Mouse (Mus musculus) erythroid progenitor cell, adult 5-6 weeks (primary cell): ENCODE results near the gene 1700028P14Rik. TPM values are rescaled to one million over a fixed set of nuclear protein-coding genes. Genes with fewer than 3 reads are reported as not detected.

Experiments
- ATAC-seq: replicated peaks from 2 replicates; pipeline ENCODE4 v1.8.0; 2016; ENCODE audit warnings: moderate number of reproducible peaks, mild to moderate bottlenecking, moderate TSS enrichment, inconsistent platforms; ENCODE audit not compliant: poor library complexity, low FRiP score, severe bottlenecking
- total RNA-seq, 2 experiments: library from RNA; stranded (forward) in 1 of 2; stranded (reverse) in 1 of 2; fragments of 150-400 nt in 1 of 2; fragments of 186-747, 209-891 nt in 1 of 2; gene quantifications; 2 replicates each; pipeline versions ENCODE4 v1.2.3 to v1.2.4; 2015 to 2017; ENCODE audit warnings: low replicate concordance in 2 of 2

Gene 1700028P14Rik
- total RNA-seq (2015; ENCODE audit: low replicate concordance): not detected in 2 replicates
- total RNA-seq (2017; ENCODE audit: low replicate concordance): not detected in 2 replicates

DNA sequence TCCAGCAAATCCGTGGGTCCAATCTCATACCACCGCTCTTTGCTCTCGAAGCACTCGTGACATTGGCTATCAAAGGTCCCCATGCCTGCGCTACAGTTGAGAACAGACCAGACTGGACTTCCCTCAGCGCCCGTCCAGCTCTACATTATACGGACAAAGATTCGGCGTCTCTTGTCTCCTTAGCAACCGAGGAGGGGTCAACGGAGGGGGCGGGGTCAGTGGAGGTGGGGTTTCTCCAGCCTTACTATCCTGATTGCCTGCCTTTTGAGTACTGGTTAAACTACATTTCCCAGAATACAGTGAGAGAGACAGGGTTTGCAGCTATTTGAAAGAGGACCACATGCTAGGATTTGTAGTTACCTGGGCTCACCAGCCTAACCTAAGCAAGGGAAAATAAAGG is at the start of gene 1700028P14Rik:
Gene 1700028P14Rik, minus strand, starts transcription at position 169 of the 400 bp plus-strand sequence.
- ATAC-seq: no peak

DNA sequence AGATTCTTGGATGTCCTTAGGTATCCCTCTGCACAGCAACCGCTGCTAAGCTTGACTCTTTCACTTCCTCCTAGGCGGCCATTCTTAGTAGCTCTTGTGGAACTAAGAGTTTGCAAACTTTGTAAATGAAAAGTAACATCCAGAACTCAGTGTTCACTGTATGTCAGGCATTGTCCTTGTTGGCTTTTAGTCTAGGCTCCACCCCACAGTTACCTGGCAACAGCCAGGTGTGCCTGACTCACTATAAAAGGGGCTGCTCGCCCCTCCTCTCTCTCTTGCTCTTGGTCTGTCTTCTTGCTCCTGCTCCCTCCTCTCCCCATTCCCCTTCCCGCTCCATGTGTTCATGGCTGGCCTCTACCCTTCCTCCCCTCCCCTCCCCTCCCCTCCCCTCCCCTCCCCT is 46.5 kb upstream of the 1700028P14Rik start:
- no peak for ATAC-seq

- ATAC-seq: no peak
Observed at GRCm38 (mm10) chr19:23698366-23698765, 45.8 kb upstream of the 1700028P14Rik start.

- no peak for ATAC-seq
Observed at GRCm38 (mm10) chr19:23697861-23698260, 45.2 kb upstream of the 1700028P14Rik start.

DNA sequence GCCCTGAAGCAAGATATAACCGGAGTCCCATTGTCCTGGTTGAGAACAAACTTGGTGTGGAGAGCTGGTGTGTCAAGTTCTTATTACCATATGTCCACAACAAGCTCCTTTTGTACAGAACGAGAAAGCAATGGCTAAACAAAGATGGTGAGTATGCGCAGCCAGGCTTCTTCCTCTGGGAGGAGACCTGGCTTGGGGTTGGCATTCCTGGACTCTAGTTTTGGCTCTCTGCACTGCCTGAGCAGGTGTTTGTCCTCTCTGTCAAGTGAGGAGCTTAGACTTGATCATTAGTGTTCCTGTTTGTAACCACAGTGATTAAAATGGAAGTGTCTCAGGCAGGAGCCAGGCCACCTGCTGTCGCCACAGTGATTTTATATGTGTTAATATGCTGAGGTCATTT is 41.7 kb upstream of the 1700028P14Rik start:
- no peak for ATAC-seq

DNA sequence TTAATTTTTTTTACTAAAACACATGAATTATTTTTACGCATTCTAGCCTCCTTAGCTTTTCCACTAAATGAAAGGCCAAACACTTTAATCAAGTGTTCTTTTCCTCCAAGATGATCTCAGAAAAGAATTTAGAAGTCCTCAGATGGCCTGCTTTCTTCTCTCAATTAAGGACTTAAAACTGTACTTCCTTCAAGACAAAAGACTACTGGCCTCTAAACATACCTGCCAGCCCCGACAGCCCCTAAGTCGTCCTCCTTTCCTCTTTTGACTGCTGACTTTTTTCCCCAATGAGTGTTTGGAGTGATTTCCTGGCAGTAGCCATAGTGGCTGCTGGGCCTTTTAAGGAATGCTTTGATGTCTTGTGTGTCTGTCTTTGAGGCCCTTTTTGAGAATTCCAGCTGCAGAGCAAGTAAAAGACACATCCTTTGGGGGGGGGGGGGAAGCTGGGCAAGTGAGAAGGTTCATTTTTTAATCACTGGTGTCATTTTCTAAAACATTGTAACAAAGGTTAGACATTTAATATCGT is 35.9 kb upstream of the 1700028P14Rik start:
- no peak for ATAC-seq

DNA sequence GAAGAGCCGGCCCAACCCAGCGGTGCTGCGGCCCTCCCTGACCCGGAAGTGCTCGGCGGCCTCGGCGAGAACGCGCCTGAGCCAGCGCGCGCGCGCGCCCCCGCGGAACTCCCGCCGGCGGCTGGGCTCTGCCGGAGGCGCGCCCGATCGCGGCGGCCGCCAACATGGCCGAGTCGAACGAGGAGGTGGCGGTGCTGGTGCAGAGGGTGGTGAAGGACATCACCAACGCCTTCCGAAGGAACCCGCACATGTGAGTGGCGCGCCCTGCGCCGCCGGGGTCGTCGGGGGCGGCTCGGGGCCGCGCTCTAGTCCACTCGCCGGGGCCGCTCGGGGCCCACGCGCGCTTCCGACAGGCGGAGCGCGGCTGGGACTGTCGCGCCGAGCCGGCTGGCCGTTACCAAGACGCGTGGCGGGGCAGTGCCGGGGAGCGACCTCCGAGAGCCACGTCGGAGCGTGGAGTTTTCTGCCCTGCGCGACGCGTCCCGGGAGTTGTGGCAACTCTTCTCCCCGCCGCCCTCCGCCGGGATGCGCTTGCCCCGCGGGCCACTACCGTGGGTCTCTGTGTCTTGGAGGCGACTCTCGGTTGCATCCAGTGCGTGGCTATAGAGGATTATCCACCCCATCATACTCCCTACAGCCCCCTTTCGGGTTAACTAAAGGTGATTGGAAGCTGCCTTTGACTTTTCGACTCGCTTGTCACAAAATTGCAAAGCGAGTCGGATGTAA is 34.8 kb upstream of the 1700028P14Rik start, which contains the start of gene Ptar1:
Gene Ptar1, plus strand, starts transcription at position 134 of the 726 bp plus-strand sequence.
- peak; percentile 77 for ATAC-seq

DNA sequence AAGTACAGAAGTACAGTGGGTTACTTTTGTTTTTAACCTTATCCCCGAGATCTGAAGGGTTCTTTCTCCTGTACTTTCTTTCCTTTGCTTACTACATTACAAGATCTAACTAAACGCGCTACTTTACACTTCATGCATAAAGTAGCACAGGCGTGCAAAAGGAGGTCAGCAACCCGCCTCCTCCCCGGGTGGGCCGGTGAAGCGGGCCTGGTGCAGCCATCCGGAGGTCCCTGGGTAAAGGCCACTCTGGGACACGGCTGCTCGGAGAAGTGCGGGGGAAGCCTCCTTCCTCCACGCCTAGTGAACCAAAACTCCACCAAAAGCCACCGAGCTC is 34.3 kb upstream of the 1700028P14Rik start:
- peak; percentile 93 for ATAC-seq

- ATAC-seq: peak; percentile 72; the same call in 1 of the 2 replicates
Observed at GRCm38 (mm10) chr19:23675656-23676055, 23.0 kb upstream of the 1700028P14Rik start.

DNA sequence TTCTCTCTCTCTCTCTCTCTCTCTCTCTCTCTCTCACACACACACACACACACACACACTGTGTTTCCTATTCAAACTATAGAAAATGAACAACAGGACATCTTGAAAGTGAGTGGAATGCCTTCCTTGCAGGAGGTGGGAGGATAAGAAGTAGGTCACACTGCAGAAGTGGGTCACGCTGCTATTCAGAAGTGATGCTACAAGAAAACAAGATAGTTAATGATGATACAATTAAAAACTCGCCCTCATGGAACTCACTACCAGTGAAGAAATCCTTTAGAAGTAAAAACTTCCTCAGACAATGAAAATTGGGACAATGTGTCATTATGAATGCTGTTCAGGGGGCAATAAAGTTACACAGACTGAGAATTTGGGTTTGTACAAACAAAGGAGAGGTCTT is 20.4 kb upstream of the 1700028P14Rik start:
- ATAC-seq: no peak

DNA sequence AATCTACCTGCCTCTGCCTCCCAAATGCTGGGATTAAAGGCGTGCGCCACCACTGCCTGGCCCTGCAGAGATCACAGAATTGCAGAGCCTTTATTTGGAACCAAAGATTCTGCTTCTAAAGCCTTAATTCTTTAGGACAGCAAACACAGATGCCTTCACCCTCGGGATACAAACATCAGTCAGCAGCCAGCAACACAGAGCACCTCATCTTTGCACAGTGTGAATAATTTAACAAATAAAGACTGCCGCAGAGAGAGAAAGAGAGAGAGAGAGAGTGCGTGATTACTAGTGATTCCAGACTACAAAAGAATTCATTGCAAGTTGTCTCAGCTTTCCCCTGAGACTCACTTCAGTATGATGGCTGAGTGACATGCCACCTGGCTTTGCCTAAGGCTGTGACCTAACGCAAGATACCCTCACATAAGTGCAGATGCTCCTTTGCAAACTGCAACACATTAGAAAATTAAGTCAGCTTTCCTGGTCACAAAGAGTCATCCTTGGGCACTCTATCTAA is 15.6 kb upstream of the 1700028P14Rik start:
- no peak for ATAC-seq

DNA sequence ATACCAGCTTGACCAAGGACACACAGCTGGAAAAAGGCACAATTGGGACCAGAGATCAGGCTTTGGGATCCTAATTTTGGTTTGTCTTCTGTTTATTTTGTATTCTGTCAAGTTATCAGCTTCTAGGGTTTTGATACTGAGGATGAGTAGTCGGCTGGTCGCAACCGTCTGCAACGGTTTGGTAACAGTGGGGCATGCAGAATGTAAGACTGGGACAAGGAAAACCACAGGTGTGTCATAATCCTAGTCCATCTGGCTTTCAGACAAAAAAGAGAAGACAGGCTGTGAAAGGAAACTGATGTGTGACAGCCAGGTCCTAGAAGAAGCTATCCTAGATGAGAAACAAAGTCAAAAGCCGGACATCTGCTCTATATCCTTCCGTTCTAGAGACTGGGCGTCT is 11.5 kb upstream of the 1700028P14Rik start:
- no peak for ATAC-seq

DNA sequence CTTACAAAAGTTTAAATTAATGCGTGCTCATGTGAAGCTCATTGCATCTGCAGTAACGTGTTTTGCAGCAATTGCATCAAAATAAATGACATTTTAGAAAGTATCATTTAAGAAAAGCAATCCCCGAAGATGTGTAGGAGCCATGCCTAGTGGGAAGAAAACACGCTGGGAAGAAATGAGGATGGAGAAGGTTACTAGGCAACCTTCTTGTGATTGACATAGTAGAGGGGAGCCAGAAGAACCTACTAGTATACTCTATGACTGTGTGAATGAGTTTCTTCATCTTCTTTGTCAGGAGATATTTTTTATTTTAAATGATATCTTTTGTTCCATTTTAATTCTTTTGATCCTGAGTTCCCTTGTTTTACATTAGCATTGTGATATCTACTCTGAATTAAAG is 5.7 kb upstream of the 1700028P14Rik start:
- ATAC-seq: no peak

GRCm38 (mm10) chr19:23657261-23657932 is 4.8 kb upstream of the 1700028P14Rik start:
- no peak for ATAC-seq

- ATAC-seq: no peak
Observed at GRCm38 (mm10) chr19:23653154-23653553, 542 bp upstream of the 1700028P14Rik start.

DNA sequence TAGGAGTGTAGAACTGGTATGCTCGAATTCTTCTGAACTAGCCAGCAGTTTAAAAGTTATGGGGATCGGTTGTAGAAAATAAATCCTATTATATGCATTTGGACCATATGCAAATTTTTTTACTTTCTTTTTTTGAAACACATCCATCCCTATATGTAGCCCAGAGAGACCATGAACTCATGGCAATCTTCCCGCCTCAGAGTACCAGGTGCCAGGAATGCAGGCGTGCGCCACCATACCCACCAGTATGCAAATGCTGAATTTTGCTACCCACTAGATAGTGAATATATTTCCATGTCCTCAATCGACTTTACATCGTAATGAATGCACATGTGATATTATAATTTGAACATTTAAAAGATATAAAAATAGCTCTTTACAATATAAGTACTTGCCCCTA is 5.3 kb downstream of the 1700028P14Rik start:
- no peak for ATAC-seq

DNA sequence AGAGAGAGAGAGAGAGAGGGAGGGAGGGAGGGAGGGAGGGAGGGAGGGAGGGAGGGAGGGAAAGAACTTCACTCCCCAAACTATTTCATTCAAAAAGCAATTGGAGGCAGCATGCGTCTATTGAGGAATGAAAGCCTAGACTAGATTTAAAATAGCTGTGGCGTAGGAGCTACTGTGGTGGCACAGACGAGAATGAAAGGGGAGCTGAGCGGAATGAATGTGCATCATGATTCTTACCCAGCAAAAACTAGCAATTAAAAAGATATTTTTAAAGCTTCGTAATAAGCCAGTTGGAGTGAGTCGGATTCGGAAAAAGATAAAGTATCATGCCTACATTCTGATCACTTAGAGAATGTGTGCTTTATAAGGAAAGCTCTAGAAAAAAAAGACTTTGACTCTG is 7.3 kb downstream of the 1700028P14Rik start:
- ATAC-seq: no peak

DNA sequence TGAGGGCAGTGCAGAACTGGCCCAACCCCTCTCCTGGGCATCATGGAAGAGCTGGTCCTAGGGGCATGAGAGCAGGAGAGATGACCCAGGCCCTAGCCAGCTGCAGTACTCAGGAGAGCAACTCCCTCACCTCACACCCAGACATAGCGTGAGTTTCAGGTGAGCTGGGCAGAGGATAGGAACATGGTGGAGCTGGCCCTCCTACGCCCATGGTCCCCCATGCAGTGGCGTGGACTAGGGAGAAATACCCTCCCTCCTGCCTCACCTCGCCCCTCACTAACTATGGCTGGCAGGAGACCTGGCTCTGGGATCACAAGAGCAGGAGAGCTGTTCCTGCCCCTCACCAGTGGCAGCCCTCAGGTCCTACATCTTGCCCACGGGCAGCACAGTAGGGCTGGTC is 8.8 kb downstream of the 1700028P14Rik start:
- ATAC-seq: no peak

- no peak for ATAC-seq
Observed at GRCm38 (mm10) chr19:23636786-23637185, 15.8 kb downstream of the 1700028P14Rik start.

GRCm38 (mm10) chr19:23631611-23632492 is 20.8 kb downstream of the 1700028P14Rik start:
- ATAC-seq: no peak
